Mouse (Mus musculus): ENCODE measurements at regions not wholly inside any gene's neighbourhood (a gene's known extent, or its start where the extent isn't known, plus 50 kb on each side); places are given as distances from the start of the nearest gene placed in this dataset.

DNA sequence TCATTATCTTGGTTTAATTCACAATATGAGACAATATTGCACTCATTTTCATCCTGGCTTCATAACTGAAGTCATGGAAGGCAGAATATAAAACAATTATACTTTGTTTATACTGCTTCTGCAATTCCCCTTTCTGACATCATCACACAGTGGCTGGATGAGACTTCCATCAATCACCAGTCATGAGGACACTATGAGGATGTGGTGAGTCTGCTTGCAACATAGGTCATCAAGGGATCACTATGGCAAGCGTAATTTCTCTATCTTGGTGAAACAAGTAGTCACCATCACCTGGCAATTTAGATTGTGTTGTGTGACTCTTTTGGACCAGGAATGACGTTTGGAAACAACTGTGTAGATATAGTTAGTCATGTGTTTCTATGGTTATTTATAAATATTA, 134.6 kb downstream of the Hao1 start:
- no peak for DNase-seq

DNA sequence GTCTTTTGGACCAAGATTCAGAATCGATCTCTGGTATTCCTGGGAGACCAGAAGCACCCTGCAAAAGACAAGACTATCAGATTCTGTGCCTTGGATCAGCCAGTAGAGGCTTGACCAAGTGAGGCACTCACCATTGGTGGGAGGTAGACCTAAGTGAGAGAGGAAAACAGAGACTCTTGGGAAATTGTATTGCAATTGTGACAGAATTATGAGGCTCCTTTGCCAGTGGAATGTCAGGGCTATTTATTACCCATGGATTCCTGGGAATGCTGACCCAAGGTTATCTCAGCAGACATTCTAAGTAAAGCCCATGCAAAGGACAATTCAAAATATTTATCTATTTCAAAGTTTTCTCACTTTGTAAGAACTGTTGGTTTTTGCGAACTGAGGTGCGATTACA, 154.6 kb downstream of the Hao1 start:
- peak in 1 of 2 experiments; percentile 30 for DNase-seq

DNA sequence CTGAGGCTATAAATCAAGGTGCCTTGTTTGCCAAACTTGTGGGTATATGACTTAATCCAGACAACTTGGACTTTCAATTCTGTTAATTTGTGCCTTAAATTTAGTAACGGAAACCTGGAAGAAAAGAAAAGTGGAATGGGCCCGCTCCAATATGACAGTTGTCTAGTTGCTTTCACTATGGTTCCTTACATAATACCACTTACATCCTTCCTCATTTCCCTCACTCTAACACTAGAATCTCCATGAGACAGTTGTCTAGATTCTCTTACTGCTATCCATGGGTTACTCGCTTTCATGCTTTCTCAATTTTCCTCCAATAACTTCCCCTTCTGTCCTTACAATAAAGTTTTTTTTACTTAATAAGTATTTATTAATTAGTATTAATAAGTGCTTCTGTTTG, 160.7 kb downstream of the Hao1 start:
- no peak for DNase-seq

DNA sequence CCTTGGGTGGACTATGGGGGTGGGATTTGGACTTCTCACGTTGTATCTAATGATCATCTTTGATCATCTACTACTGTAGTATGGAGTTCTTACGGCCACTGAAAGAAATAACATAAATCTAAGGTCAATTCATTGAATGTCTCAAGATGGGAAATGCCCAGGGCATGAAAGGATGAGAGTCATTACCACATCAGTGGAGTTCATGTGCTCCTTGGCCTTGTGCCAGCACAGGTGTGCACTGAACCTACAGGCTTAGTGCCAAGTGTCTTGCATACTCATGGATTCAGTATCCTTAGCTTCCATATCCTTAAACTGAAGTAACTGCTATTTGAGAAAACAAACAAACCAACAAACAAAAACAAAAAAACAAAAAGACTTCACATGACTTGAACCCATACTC, 179.1 kb downstream of the Hao1 start:
- DNase-seq = no peak

- DNase-seq = no peak
Observed at GRCm38 (mm10) chr2:134350894-134351501, 203.2 kb downstream of the Hao1 start.

DNA sequence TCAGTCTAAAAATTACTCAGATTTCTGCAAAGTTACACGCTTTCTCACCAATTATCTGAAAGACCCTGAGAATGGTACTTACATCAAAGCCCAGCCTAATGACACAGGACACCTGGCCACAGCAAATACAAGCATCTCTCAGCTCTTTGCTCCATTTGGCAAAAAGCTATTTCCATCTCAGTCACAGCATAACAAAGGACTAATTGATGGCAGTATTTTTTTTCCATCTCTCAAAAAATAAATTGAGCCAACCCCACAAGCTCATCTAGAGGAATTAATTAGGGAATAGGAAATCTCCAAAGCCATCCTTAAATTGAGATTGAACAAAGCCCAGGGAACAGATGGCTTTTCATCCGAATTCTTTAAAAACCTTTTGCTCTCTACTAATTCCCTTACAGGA, 203.7 kb downstream of the Hao1 start:
- DNase-seq = no peak

GRCm38 (mm10) chr2:134342515-134343140, 211.5 kb downstream of the Hao1 start:
- no peak for DNase-seq

GRCm38 (mm10) chr2:134308092-134308491, 246.1 kb downstream of the Hao1 start:
- DNase-seq = no peak

GRCm38 (mm10) chr2:134290126-134290691, 264.0 kb downstream of the Hao1 start:
- DNase-seq = no peak

DNA sequence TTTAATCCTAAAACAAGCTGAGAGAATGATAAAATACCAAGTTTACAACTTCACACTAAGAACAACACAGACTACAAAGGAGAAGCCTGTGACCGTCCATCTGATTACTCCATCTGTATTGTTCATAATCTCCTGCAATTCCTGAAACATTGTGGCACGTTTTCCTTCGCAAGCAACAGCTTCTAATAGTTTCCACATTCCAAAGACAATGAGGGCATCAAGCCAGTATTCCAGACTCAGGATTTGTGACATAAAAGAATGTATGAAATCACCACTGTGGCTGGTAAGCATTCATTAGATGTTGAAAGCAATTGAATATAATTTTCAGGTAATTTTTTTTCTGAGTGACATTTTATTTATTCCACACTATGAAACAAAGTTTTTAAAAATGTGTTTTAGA, 278.3 kb downstream of the Hao1 start:
- DNase-seq = no peak

DNA sequence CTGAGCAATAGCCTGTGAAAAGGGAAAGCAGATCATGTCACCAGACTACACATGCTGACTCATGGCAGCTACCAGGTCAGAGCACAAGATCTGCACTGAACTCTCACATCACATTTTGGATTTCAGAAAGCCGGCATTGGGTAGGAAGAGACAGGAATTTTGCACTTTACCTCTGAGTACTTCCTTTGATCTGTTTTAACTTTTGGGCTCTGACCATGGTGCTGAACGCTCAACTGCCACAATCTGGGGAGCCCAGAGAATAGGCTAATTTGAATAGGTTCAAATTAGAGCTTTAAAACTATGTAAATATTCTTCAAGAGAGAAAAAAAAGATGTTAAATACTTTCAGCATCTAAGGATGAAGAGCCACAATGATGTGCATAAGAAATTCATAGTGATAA, 285.7 kb downstream of the Hao1 start:
- no peak for DNase-seq
